Mouse (Mus musculus) liver (tissue): Measurements from ENCODE around the gene Ccdc69.

ENCODE experiments used
- DNase-seq: peaks from one replicate; pipeline ENCODE4 v3.0.0-alpha.2; 2020; ENCODE audit warnings: mixed read lengths

The Ccdc69 gene

GRCm38 (mm10) chr11:55033040-55033660 is 44.8 kb downstream of the Ccdc69 start, which contains the start of gene Anxa6:
TSS of gene Anxa6 (minus strand) at chr11:55033445.
- DNase-seq: peak; percentile 84

- DNase-seq: no peak
Observed at GRCm38 (mm10) chr11:55032286-55032685, 45.6 kb downstream of the Ccdc69 start.

- no peak for DNase-seq
Observed at GRCm38 (mm10) chr11:55031991-55032280, 46.0 kb downstream of the Ccdc69 start.

- no peak for DNase-seq
Observed at GRCm38 (mm10) chr11:55031211-55031990, 46.5 kb downstream of the Ccdc69 start.

- no peak for DNase-seq
Observed at GRCm38 (mm10) chr11:55028509-55028908, 49.4 kb downstream of the Ccdc69 start.

GRCm38 (mm10) chr11:55027204-55027855 is 50.6 kb downstream of the Ccdc69 start:
- no peak for DNase-seq

GRCm38 (mm10) chr11:55025896-55026295 is 52.0 kb downstream of the Ccdc69 start:
- no peak for DNase-seq

GRCm38 (mm10) chr11:55023583-55023982 is 54.3 kb downstream of the Ccdc69 start:
- no peak for DNase-seq

- peak; percentile 81 for DNase-seq
Observed at GRCm38 (mm10) chr11:55023049-55023564, 54.8 kb downstream of the Ccdc69 start.

- DNase-seq: no peak
Observed at GRCm38 (mm10) chr11:55022508-55022907, 55.4 kb downstream of the Ccdc69 start.

GRCm38 (mm10) chr11:55021859-55022258 is 56.1 kb downstream of the Ccdc69 start:
- no peak for DNase-seq

- DNase-seq: no peak
Observed at GRCm38 (mm10) chr11:55021458-55021857, 56.5 kb downstream of the Ccdc69 start.

- no peak for DNase-seq
Observed at GRCm38 (mm10) chr11:55019711-55020110, 58.2 kb downstream of the Ccdc69 start.

- DNase-seq: no peak
Observed at GRCm38 (mm10) chr11:55018034-55018433, 59.9 kb downstream of the Ccdc69 start.

- no peak for DNase-seq
Observed at GRCm38 (mm10) chr11:55017201-55017600, 60.7 kb downstream of the Ccdc69 start.

- DNase-seq: no peak
Observed at GRCm38 (mm10) chr11:55016758-55017157, 61.2 kb downstream of the Ccdc69 start.

- DNase-seq: no peak
Observed at GRCm38 (mm10) chr11:55015831-55016241, 62.1 kb downstream of the Ccdc69 start.

GRCm38 (mm10) chr11:55015264-55015663 is 62.7 kb downstream of the Ccdc69 start:
- no peak for DNase-seq

GRCm38 (mm10) chr11:55013802-55014201 is 64.1 kb downstream of the Ccdc69 start:
- no peak for DNase-seq

GRCm38 (mm10) chr11:55012551-55013521 is 65.1 kb downstream of the Ccdc69 start:
- DNase-seq: peak; percentile 30

GRCm38 (mm10) chr11:55011440-55011839 is 66.5 kb downstream of the Ccdc69 start:
- DNase-seq: no peak

- DNase-seq: no peak
Observed at GRCm38 (mm10) chr11:55008230-55008629, 69.7 kb downstream of the Ccdc69 start.
